Mouse (Mus musculus): Measurements from ENCODE around the gene Nup133. TPM values are rescaled to one million over a fixed set of nuclear protein-coding genes. Genes with fewer than 3 reads are reported as not detected.
"Not testable (repeated sequence)": the region's sequence is repeated elsewhere in the genome, so short reads cannot be mapped to it uniquely, and the experiment has no call there.

Nup133 gene
- total and polyA plus RNA-seq, 3 experiments: 49.6 to 58.1 (median 58.0) TPM

- H3K9me3 ChIP-seq (replicated peaks; ENCODE audit: insufficient read depth, low read length): no peaks in the 10 kb centered on the region
- peaks cover 0 to 2% of the 10 kb centered on the region in 2 experiments; a peak in 1 of 4 replicates for H3K36me3 ChIP-seq (ENCODE audit: control insufficient read depth in 1 of 2, insufficient read depth in 2 of 2, low read length in 2 of 2)
- peak; percentile 17 for DNase-seq (ENCODE audit: low read depth, low spot score)
- H3K27ac ChIP-seq (ENCODE audit: control insufficient read depth, low read depth, low read length): no peak overlapping the region
- TF ChIP-seq ELF1 (IDR thresholded peaks at IDR 0.05; ENCODE audit: low read depth, low read length) (no peak), BHLHE40 (IDR thresholded peaks at IDR 0.05; ENCODE audit: borderline replicate concordance, low read depth, low read length) (no peak), NELFE (IDR thresholded peaks at IDR 0.05; ENCODE audit: low read depth, low read length) (no peak), EP300 (IDR thresholded peaks at IDR 0.05; ENCODE audit: low read depth in 1 of 2, low read length in 2 of 2) (no peak), TBP (IDR thresholded peaks at IDR 0.05; ENCODE audit: low read depth, low read length) (no peak), MYB (IDR thresholded peaks at IDR 0.05; ENCODE audit: low read depth, low read length) (no peak), USF1 (IDR thresholded peaks at IDR 0.05; ENCODE audit: low read depth, low read length) (no peak), ZC3H11A (IDR thresholded peaks at IDR 0.05; ENCODE audit: low read depth, low read length) (no peak), MYC (IDR thresholded peaks at IDR 0.05; ENCODE audit: low read depth, low read length) (no peak), CTCF (IDR thresholded peaks at IDR 0.05 in 2 of 3, conservative IDR thresholded peaks at IDR 0.05 in 1 of 3; ENCODE audit: control insufficient read depth in 1 of 3, insufficient read depth in 1 of 3, low read depth in 2 of 3, low read length in 3 of 3, poor library complexity in 1 of 3, severe bottlenecking in 1 of 3) (no peak), NRF1 (IDR thresholded peaks at IDR 0.05; ENCODE audit: insufficient read depth, low read depth, low read length, poor library complexity, severe bottlenecking) (no peak), HCFC1 (IDR thresholded peaks at IDR 0.05; ENCODE audit: low read depth, low read length) (no peak)
- H3K79me2 ChIP-seq (ENCODE audit: control insufficient read depth, insufficient read depth, low read length, poor library complexity): no peaks in the 10 kb centered on the region
- no peak overlapping the region for H3K9ac ChIP-seq (ENCODE audit: control insufficient read depth, low read depth, low read length, poor library complexity, severe bottlenecking)
- H3K27me3 ChIP-seq (ENCODE audit: control insufficient read depth in 1 of 2, insufficient read depth in 2 of 2, low read length in 2 of 2): no peaks in the 10 kb centered on the region
- H3K4me3 ChIP-seq (ENCODE audit: control insufficient read depth in 1 of 2, insufficient read depth in 1 of 2, low read depth in 2 of 2, low read length in 2 of 2): no peak overlapping the region
- H3K4me1 ChIP-seq (ENCODE audit: control insufficient read depth in 1 of 2, insufficient read depth in 2 of 2, low read length in 2 of 2): no peaks in the 10 kb centered on the region
Observed at GRCm38 (mm10) chr8:123961371-123961770, 12.3 kb upstream of the Nup133 start.

GRCm38 (mm10) chr8:123960556-123960955, 11.5 kb upstream of the Nup133 start:
- DNase-seq (ENCODE audit: low read depth, low spot score); H3K79me2 ChIP-seq (ENCODE audit: control insufficient read depth, insufficient read depth, low read length, poor library complexity); H3K36me3 ChIP-seq (ENCODE audit: control insufficient read depth in 1 of 2, insufficient read depth in 2 of 2, low read length in 2 of 2): not testable (repeated sequence)

GRCm38 (mm10) chr8:123960056-123960455, 11.0 kb upstream of the Nup133 start:
- Histone ChIP-seq H3K27ac (ENCODE audit: control insufficient read depth, low read depth, low read length) (no peak overlapping the region), H3K9me3 (replicated peaks; ENCODE audit: insufficient read depth, low read length) (no peaks in the 10 kb centered on the region), H3K36me3 (ENCODE audit: control insufficient read depth in 1 of 2, insufficient read depth in 2 of 2, low read length in 2 of 2) (peaks cover 0 to 2% of the 10 kb centered on the region in 2 experiments; a peak in 1 of 4 replicates), H3K4me1 (ENCODE audit: control insufficient read depth in 1 of 2, insufficient read depth in 2 of 2, low read length in 2 of 2) (no peaks in the 10 kb centered on the region), H3K79me2 (ENCODE audit: control insufficient read depth, insufficient read depth, low read length, poor library complexity) (no peaks in the 10 kb centered on the region), H3K9ac (ENCODE audit: control insufficient read depth, low read depth, low read length, poor library complexity, severe bottlenecking) (no peak overlapping the region), H3K4me3 (ENCODE audit: control insufficient read depth in 1 of 2, insufficient read depth in 1 of 2, low read depth in 2 of 2, low read length in 2 of 2) (no peak overlapping the region), H3K27me3 (ENCODE audit: control insufficient read depth in 1 of 2, insufficient read depth in 2 of 2, low read length in 2 of 2) (no peaks in the 10 kb centered on the region)
- TF ChIP-seq JUND (IDR thresholded peaks at IDR 0.05; ENCODE audit: low read depth, low read length): no peak
- TF ChIP-seq E2F4 (IDR thresholded peaks at IDR 0.05; ENCODE audit: borderline replicate concordance, low read depth, low read length): no peak
- no peak for TF ChIP-seq ZC3H11A (IDR thresholded peaks at IDR 0.05; ENCODE audit: low read depth, low read length)
- no peak for TF ChIP-seq MEF2A (IDR thresholded peaks at IDR 0.05; ENCODE audit: extremely low read depth, insufficient replicate concordance, low read depth, low read length, poor library complexity, severe bottlenecking)
- TF ChIP-seq USF2 (IDR thresholded peaks at IDR 0.05; ENCODE audit: borderline replicate concordance in 1 of 2, insufficient read depth in 1 of 2, low read depth in 1 of 2, low read length in 2 of 2): no peak
- no peak for TF ChIP-seq BHLHE40 (IDR thresholded peaks at IDR 0.05; ENCODE audit: borderline replicate concordance, low read depth, low read length)
- no peak for TF ChIP-seq MYB (IDR thresholded peaks at IDR 0.05; ENCODE audit: low read depth, low read length)
- no peak for TF ChIP-seq RAD21 (IDR thresholded peaks at IDR 0.05; ENCODE audit: low read depth, low read length)
- no peak for TF ChIP-seq CHD2 (IDR thresholded peaks at IDR 0.05; ENCODE audit: low read length)
- TF ChIP-seq SIN3A (IDR thresholded peaks at IDR 0.05; ENCODE audit: low read length): no peak
- no peak for TF ChIP-seq ETS1 (IDR thresholded peaks at IDR 0.05; ENCODE audit: low read depth, low read length)
- no peak for TF ChIP-seq MAZ (IDR thresholded peaks at IDR 0.05; ENCODE audit: low read depth, low read length)
- TF ChIP-seq NELFE (IDR thresholded peaks at IDR 0.05; ENCODE audit: low read depth, low read length): no peak
- TF ChIP-seq NRF1 (IDR thresholded peaks at IDR 0.05; ENCODE audit: insufficient read depth, low read depth, low read length, poor library complexity, severe bottlenecking): no peak
- TF ChIP-seq ZKSCAN1 (IDR thresholded peaks at IDR 0.05; ENCODE audit: low read depth, low read length): no peak
- TF ChIP-seq UBTF (IDR thresholded peaks at IDR 0.05; ENCODE audit: borderline replicate concordance, insufficient read depth, low read depth, low read length): no peak
- TF ChIP-seq GABPA (IDR thresholded peaks at IDR 0.05; ENCODE audit: low read depth, low read length): no peak
- no peak for DNase-seq (ENCODE audit: low read depth, low spot score)

More at GRCm38 (mm10) chr8:123960556-123960955, 11.5 kb upstream of the Nup133 start:
- not testable (repeated sequence) for H3K27me3 ChIP-seq (ENCODE audit: control insufficient read depth in 1 of 2, insufficient read depth in 2 of 2, low read length in 2 of 2); H3K27ac ChIP-seq (ENCODE audit: control insufficient read depth, low read depth, low read length); H3K4me1 ChIP-seq (ENCODE audit: control insufficient read depth in 1 of 2, insufficient read depth in 2 of 2, low read length in 2 of 2); H3K9ac ChIP-seq (ENCODE audit: control insufficient read depth, low read depth, low read length, poor library complexity, severe bottlenecking); H3K9me3 ChIP-seq (replicated peaks; ENCODE audit: insufficient read depth, low read length); H3K4me3 ChIP-seq (ENCODE audit: control insufficient read depth in 1 of 2, insufficient read depth in 1 of 2, low read depth in 2 of 2, low read length in 2 of 2)
